Mouse (Mus musculus): ENCODE data around the gene Aass. TPM values are rescaled to one million over a fixed set of nuclear protein-coding genes. Genes with fewer than 3 reads are reported as not detected.
"Not testable (repeated sequence)": the region's sequence is repeated elsewhere in the genome, so short reads cannot be mapped to it uniquely, and the experiment has no call there.

Aass gene
- total RNA-seq (2021) (1 to 10 TPM in 1 of 2 experiments, under 1 TPM in 1; 0.66 to 6.5 TPM), polyA plus RNA-seq (2012; rRNA removed) (0.29 and 0.91 TPM in 2 replicates)
- long read RNA-seq = 0 reads

- DNase-seq = peak; percentile 77
Measured at GRCm38 (mm10) chr6:23132573-23133181, at the start of gene Aass. Gene Aass, minus strand, starts transcription at chr6:23132986.

- peak; percentile 24 for DNase-seq
Measured at GRCm38 (mm10) chr6:23180096-23180495, 47.3 kb upstream of the Aass start.

- not testable (repeated sequence) for DNase-seq
Measured at GRCm38 (mm10) chr6:23163824-23164223, 31.0 kb upstream of the Aass start.

- DNase-seq = not testable (repeated sequence)
Measured at GRCm38 (mm10) chr6:23156357-23156756, 23.6 kb upstream of the Aass start.

GRCm38 (mm10) chr6:23153112-23153511 is 20.3 kb upstream of the Aass start:
- DNase-seq = no peak

- no peak for DNase-seq
Measured at GRCm38 (mm10) chr6:23147221-23147620, 14.4 kb upstream of the Aass start.

- no peak for DNase-seq
Measured at GRCm38 (mm10) chr6:23143980-23144379, 11.2 kb upstream of the Aass start.

GRCm38 (mm10) chr6:23131015-23131414 is 1.8 kb downstream of the Aass start:
- DNase-seq = peak; percentile 4

GRCm38 (mm10) chr6:23129201-23129600 is 3.6 kb downstream of the Aass start:
- peak; percentile 19 for DNase-seq

- no peak for DNase-seq
Measured at GRCm38 (mm10) chr6:23126706-23127105, 6.1 kb downstream of the Aass start.

GRCm38 (mm10) chr6:23125831-23126230 is 7.0 kb downstream of the Aass start:
- DNase-seq = no peak

GRCm38 (mm10) chr6:23124823-23125222 is 8.0 kb downstream of the Aass start:
- no peak for DNase-seq

GRCm38 (mm10) chr6:23122934-23123333 is 9.9 kb downstream of the Aass start:
- DNase-seq = peak; percentile 7

GRCm38 (mm10) chr6:23114781-23115180 is 18.0 kb downstream of the Aass start:
- DNase-seq = no peak

- DNase-seq = no peak
Measured at GRCm38 (mm10) chr6:23107069-23107468, 25.7 kb downstream of the Aass start.

GRCm38 (mm10) chr6:23106373-23106772 is 26.4 kb downstream of the Aass start:
- no peak for DNase-seq

- DNase-seq = not testable (repeated sequence)
Measured at GRCm38 (mm10) chr6:23090346-23091055, 42.3 kb downstream of the Aass start.

- not testable (repeated sequence) for DNase-seq
Measured at GRCm38 (mm10) chr6:23089292-23089691, 43.5 kb downstream of the Aass start.

- no peak for DNase-seq
Measured at GRCm38 (mm10) chr6:23084587-23085421, 48.0 kb downstream of the Aass start.

GRCm38 (mm10) chr6:23079991-23080680 is 52.6 kb downstream of the Aass start:
- DNase-seq = no peak

- no peak for DNase-seq
Measured at GRCm38 (mm10) chr6:23078273-23078672, 54.5 kb downstream of the Aass start.

- no peak for DNase-seq
Measured at GRCm38 (mm10) chr6:23076060-23076459, 56.7 kb downstream of the Aass start.
